Mouse (Mus musculus) thymus, postnatal 36 days (tissue): Measurements from ENCODE around the gene Dsel.

Source experiments
- DNase-seq, 2 experiments: peaks; one replicate each; pipeline ENCODE4 v3.0.0; 2022; ENCODE audit warnings: mixed read lengths in 2 of 2

Gene Dsel

GRCm38 (mm10) chr1:111864779-111865165 is at the start of gene Dsel:
Dsel (minus strand) TSS chr1:111864918.
- DNase-seq: peak; percentile 87 to 88

DNA sequence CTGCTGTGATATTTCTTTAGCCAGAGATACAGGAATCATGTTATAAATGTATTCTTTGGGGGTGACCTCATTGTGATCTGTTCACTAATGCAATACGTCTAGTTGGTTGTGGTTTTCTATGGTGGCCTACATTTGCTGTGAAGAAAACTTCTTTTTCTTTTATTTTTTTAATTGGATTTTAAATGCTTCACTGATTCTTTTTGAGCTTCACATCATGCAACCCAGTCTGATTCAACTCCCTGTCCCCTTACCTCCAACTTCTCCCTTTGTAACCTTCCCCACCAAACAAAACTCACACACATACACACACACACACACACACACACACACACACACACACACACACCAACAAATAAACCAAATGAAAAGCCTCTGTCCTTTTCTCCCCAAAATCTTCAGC is 46.7 kb upstream of the Dsel start:
- DNase-seq: no peak

DNA sequence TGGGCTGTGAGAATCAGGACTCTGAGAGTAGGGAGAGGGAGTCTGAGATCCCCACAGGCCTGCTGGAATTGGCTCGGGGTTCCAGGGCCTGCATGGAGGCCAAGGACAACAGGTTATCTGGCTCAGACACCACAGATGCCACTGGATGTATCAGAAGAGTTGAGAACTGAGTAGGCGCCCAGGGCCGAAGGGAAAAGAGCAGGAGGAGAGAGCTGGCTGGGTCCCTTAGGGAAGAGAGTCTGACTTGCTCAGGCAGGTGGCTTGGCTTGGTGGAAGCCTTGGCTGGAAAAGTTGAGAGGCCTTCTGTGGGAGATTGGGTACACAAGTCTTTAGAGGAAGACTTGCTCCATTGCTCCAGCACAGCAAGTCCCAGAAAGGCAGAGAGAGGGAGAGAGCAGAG is 18.6 kb upstream of the Dsel start:
- no peak for DNase-seq

- no peak for DNase-seq
Observed at GRCm38 (mm10) chr1:111875784-111876183, 11.1 kb upstream of the Dsel start.

- DNase-seq: no peak
Observed at GRCm38 (mm10) chr1:111873196-111873595, 8.5 kb upstream of the Dsel start.

DNA sequence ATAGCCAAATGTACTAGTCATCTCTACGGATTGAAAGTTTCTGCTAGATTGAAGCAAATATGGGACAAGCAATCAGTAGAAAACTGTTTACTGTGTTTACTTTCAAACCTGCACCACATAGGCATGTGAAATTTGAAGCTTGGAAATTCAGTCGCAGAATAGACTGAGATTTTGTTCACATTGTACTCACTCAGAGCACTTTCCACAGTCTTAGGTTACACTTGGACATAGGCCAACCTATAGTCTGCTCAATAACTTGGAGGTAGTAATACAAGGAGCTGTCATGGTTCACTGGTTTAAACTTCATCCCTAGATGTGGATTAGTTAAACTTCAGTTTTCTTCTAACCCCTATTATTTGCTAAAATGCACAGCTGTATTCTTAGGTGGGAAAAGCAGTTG is 749 bp upstream of the Dsel start:
- DNase-seq: no peak

GRCm38 (mm10) chr1:111864063-111864778 is 497 bp downstream of the Dsel start:
- peak; percentile 61 to 62 for DNase-seq

DNA sequence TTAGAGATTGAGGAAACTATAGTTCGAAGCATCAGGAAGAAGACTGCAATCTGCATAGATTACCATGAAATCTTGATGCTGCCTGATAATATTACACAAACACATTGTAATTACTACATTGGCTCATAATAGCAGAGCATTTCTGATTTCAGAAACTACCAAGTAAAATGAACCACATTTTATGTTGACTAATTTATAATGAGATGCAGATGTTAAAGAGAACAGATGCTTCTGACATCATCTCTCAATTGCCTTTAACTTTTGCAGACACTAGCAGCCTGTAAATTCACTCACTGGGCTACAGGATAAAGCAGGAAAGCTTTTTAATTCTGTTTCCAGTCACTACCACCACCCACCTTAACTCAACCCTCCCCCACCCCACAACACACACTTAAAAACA is 6.9 kb downstream of the Dsel start:
- no peak for DNase-seq

- no peak for DNase-seq
Observed at GRCm38 (mm10) chr1:111852439-111852838, 12.3 kb downstream of the Dsel start.

DNA sequence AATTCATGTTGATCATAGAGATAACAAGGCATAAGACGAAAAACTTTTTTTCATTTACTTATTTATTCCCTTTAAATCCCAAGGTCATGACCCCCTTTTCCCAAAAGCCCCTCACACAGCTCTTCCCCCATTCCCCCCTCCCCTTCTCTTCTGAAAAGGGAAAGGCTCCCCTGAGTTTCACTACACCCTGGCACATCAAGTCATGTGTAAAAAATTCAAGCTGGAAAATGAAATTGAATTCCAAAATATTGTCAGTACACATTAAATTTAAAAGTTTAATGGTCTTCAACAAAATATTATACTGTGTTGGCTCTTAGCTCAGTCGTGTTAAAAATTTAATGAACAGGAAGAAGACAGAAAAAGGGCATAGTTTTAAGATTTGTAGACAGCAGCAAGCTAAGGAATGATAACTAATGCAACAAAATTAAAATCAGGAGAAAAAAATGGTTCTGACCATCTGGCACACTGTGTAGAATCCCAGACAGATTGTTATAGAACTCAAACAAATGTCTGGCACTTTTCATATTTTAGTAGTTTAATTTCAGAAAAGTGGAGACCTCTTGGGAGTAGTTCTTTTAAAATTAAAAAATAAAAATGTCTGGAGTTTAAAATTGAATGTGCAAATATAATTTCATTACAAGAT is 31.0 kb downstream of the Dsel start:
- no peak for DNase-seq
